Mouse (Mus musculus): ENCODE results near the gene Tnpo2. TPM values are rescaled to one million over a fixed set of nuclear protein-coding genes. Genes with fewer than 3 reads are reported as not detected.

Tnpo2 gene
- polyA plus RNA-seq, 1 experiment from 2014 or later: 17.9 TPM

DNA sequence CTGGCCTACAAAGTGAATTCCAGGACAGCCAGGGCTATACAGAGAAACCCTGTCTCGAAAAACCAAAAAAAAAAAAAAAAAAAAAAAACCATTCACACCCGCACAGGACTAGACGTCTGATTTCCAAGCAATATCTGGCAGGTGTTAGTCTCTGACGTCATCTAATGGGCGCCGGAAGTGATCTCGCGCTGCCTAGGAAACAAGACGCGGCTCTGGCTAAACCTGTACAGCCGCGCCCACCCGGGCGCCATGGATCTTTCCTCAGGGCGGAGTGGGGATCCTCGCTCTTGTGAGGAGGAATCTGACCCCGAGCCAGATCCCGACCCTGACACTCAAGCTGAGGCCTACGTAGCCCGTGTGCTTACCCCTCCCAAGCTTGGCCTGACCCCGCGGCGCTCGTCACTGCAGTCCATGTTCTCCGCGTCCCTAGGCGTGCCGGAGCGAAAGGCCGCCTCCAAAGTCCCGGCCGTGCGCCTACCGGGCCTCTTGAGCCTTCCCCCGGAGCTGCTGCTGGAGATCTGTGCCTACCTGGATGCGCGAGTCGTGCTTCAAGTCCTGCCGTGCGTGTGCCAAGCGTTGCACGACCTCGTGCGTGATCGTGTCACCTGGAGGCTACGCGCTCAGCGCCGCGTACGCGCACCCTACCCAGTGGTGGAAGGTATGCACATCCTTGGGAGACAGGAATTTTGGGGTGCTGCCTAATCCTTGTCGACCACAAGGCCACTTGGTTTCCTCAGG, 23.3 kb downstream of the Tnpo2 start, which contains the start of gene Fbxw9:
TSS of gene Fbxw9 (plus strand) at position 177 of the 738 bp plus-strand sequence.
- Histone ChIP-seq H3K4me1 (ENCODE audit: insufficient read depth) (no peaks in the 10 kb centered on the region; the same call in 1 of the 2 replicates), H3K9me3 (ENCODE audit: low read depth, low read length) (no peaks in the 10 kb centered on the region), H3K36me3 (ENCODE audit: insufficient read depth) (peaks cover 27% of the 10 kb centered on the region), H3K9ac (peak within 1 kb of the TSS; percentile 68), H3K27me3 (ENCODE audit: insufficient read depth, low read length) (no peaks in the 10 kb centered on the region), H3K4me2 (peak within 1 kb of the TSS; percentile 96), H3K27ac (ENCODE audit: low read depth) (no peak within 1 kb of the TSS), H3K4me3 (ENCODE audit: low read depth, low read length) (peak within 1 kb of the TSS; percentile 77)
- WGBS: under 1% methylated on average over 52 of the region's 53 CpGs
- DNase-seq (peak; percentile 97), ATAC-seq (ENCODE audit: insufficient read depth) (peak; percentile 92)
- no peak for TF ChIP-seq CTCF (IDR thresholded peaks at IDR 0.05; ENCODE audit: low read depth)

DNA sequence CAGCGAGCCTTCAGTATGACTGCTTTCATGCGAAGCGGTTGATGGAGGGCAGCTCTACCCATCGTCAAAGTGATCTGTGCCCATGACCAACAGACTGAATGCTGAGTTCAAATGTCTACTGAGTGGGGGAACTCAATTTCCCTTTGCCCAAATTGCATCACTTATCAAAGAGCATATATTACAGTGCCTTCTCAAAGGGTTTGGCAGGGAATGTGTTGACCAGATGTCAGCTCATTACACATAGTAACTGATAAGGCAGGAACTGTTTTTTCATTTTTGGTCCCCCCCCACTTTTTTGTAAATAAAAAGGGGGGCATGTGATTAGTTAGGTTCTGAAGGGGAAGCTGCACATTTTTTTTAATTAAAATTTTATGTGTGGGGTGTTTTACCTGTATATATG, 25.9 kb downstream of the Tnpo2 start:
- no peaks in the 10 kb centered on the region; the same call in 1 of the 2 replicates for H3K4me1 ChIP-seq (ENCODE audit: insufficient read depth)
- no peak overlapping the region for H3K4me2 ChIP-seq
- no peak overlapping the region for H3K9ac ChIP-seq
- peaks cover 8% of the 10 kb centered on the region; the same call in 1 of the 2 replicates for H3K36me3 ChIP-seq (ENCODE audit: insufficient read depth)
- WGBS: 93% methylated on average over 4 of the region's 4 CpGs
- no peak for TF ChIP-seq CTCF (IDR thresholded peaks at IDR 0.05; ENCODE audit: low read depth)
- no peak for DNase-seq
- no peak overlapping the region for H3K27ac ChIP-seq (ENCODE audit: low read depth)
- H3K9me3 ChIP-seq (ENCODE audit: low read depth, low read length): no peaks in the 10 kb centered on the region
- ATAC-seq (ENCODE audit: insufficient read depth): no peak
- no peak overlapping the region for H3K4me3 ChIP-seq (ENCODE audit: low read depth, low read length)
- no peaks in the 10 kb centered on the region for H3K27me3 ChIP-seq (ENCODE audit: insufficient read depth, low read length)

DNA sequence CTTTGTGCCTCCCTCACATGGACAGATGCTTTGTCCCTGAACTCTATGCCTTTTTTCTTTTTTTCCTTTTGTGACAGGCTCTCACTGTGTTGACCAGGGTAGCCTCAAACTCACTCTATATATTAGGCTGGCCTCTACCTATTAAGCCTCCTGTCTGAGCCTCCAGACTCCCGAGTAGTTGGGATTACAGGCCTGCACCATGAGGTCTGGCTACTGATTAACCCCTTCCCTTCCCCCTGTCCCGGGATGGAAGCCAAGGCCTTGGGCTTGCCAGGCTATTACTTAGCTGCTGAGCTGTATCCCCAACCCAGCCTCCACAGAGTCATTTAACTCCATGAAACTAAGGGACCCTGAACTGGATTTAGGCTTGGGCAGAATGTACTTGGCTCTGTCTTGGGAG, 28.5 kb downstream of the Tnpo2 start:
- H3K27me3 ChIP-seq (ENCODE audit: insufficient read depth, low read length): no peaks in the 10 kb centered on the region
- H3K4me1 ChIP-seq (ENCODE audit: insufficient read depth): no peaks in the 10 kb centered on the region; the same call in 1 of the 2 replicates
- H3K27ac ChIP-seq (ENCODE audit: low read depth): no peak overlapping the region
- WGBS: 20% methylated on average over 2 of the region's 2 CpGs
- no peak overlapping the region for H3K4me2 ChIP-seq
- no peak overlapping the region for H3K9ac ChIP-seq
- no peaks in the 10 kb centered on the region for H3K9me3 ChIP-seq (ENCODE audit: low read depth, low read length)
- H3K36me3 ChIP-seq (ENCODE audit: insufficient read depth): peaks cover 3% of the 10 kb centered on the region; the same call in 1 of the 2 replicates
- DNase-seq: no peak
- ATAC-seq (ENCODE audit: insufficient read depth): no peak
- no peak for TF ChIP-seq CTCF (IDR thresholded peaks at IDR 0.05; ENCODE audit: low read depth)
- H3K4me3 ChIP-seq (ENCODE audit: low read depth, low read length): no peak overlapping the region

DNA sequence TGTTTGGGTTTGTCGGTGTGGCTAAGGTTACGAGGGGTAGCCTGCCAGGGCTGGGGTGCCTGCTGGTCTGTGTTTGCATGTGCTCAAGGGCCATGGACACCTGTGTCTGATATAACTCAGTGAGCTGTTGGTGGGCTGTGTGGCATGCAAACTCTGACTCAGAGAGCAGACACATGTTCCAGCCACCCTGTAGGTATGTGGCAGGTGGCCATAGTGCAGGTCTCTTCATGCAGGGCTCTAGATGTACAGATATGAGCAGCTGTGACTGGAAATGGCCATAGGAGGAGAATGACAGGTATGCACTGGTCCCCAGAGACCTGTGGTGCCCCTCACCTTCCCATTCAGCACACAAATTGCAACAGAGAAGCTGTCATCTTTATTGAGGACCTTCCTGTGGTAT, 30.4 kb downstream of the Tnpo2 start:
- H3K4me2 ChIP-seq: no peak overlapping the region
- no peak for TF ChIP-seq CTCF (IDR thresholded peaks at IDR 0.05; ENCODE audit: low read depth)
- no peak overlapping the region for H3K27ac ChIP-seq (ENCODE audit: low read depth)
- 100% methylated on average over 2 of the region's 2 CpGs for WGBS
- no peak overlapping the region for H3K9ac ChIP-seq
- H3K9me3 ChIP-seq (ENCODE audit: low read depth, low read length): no peaks in the 10 kb centered on the region
- H3K4me1 ChIP-seq (ENCODE audit: insufficient read depth): peaks cover under 1% of the 10 kb centered on the region; the same call in 1 of the 2 replicates
- no peak overlapping the region for H3K4me3 ChIP-seq (ENCODE audit: low read depth, low read length)
- H3K36me3 ChIP-seq (ENCODE audit: insufficient read depth): peaks cover 3% of the 10 kb centered on the region; the same call in 1 of the 2 replicates
- DNase-seq: no peak
- no peaks in the 10 kb centered on the region for H3K27me3 ChIP-seq (ENCODE audit: insufficient read depth, low read length)
- no peak for ATAC-seq (ENCODE audit: insufficient read depth)

DNA sequence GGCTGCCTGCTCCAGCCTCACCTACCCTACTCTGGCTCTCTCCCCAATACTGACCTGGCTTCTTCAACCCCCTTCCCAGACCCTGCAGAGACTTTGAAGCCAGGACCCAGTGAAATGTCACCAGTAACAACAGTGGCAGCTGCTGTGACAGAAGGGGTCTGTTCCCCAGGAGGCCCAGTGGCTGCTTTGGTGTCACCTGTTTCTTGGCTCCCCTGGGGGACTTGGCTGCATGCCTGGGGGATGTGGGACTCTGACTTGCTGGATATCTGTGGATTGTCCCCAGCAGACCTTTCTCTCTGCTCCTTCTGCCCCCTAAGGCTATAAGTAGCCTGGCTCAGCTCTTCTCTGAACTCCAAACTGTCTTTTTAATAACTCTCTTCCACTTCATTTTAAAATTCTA, 31.3 kb downstream of the Tnpo2 start, which contains the start of gene Gm5741:
TSS of gene Gm5741 (minus strand) at position 1 of the 400 bp plus-strand sequence.
- H3K36me3 ChIP-seq (ENCODE audit: insufficient read depth): peaks cover 3% of the 10 kb centered on the region; the same call in 1 of the 2 replicates
- no peak within 1 kb of the TSS for H3K4me2 ChIP-seq
- no peaks in the 10 kb centered on the region for H3K27me3 ChIP-seq (ENCODE audit: insufficient read depth, low read length)
- H3K9ac ChIP-seq: no peak within 1 kb of the TSS
- TF ChIP-seq CTCF (IDR thresholded peaks at IDR 0.05; ENCODE audit: low read depth): no peak
- no peak within 1 kb of the TSS for H3K4me3 ChIP-seq (ENCODE audit: low read depth, low read length)
- no peak for DNase-seq
- no peaks in the 10 kb centered on the region for H3K9me3 ChIP-seq (ENCODE audit: low read depth, low read length)
- ATAC-seq (ENCODE audit: insufficient read depth): no peak
- H3K4me1 ChIP-seq (ENCODE audit: insufficient read depth): peaks cover 6% of the 10 kb centered on the region; the same call in 1 of the 2 replicates
- H3K27ac ChIP-seq (ENCODE audit: low read depth): no peak within 1 kb of the TSS

DNA sequence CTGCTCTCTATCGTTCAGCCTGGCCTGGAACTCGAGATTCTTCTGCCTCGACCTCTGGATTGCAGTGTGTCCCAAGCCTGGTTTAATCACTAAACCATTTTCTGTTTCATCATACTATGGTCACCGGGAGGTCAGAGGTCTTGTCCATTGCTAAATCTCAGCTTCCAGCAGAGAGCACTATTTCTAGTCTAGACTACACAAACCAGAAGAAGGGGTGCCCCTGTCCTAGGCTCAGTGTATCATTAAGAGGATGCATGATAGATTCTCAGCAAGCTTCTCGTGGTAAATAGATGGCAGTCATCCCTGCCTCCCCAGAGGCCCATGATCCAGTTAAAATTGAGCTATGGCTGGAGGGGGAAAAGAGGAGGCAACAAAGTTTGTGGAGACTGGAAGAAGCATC, 34.3 kb downstream of the Tnpo2 start:
- peak; percentile 19 for DNase-seq

DNA sequence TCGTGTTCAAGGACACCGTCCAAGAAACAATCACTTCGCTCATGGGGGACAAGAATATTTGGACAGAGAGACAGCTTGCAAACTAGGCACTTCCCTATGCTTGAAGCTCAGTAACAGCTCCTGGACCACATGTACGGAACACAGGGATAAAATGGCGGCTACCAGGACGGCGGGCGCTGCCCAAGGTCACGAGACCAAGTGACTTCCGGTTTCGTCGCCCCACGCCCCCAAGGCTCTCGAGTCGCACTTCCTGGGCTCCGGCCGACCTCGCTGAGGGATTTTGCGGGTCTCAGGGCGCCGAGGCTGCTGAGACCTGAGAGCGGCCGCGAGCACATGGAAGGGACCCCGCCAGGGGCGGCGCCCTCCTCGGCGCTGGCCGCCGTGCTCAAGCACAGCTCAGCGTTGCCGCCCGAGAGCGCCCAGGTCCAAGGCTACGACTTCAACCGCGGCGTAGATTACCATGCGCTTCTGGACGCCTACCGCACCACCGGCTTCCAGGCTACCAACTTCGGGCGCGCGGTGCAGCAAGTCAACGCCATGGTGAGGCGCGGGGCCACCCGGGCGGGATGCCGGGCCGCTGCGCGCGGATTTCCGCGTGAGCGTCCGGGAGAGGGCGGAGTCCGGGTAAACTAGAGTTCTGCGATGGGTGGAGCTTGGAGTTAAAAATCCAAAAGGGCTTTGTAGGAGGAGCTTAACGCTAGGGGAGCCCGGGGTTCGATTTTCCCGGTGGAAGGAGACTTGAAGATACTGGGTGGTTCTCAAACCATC, 35.0 kb downstream of the Tnpo2 start, which contains the start of gene Dhps:
TSS of gene Dhps (plus strand) at position 244 of the 768 bp plus-strand sequence.
- H3K9me3 ChIP-seq (ENCODE audit: low read depth, low read length): no peaks in the 10 kb centered on the region
- TF ChIP-seq CTCF (IDR thresholded peaks at IDR 0.05; ENCODE audit: low read depth): no peak
- DNase-seq (peak; percentile 97), ATAC-seq (ENCODE audit: insufficient read depth) (peak; percentile 89)
- peaks cover 34% of the 10 kb centered on the region for H3K36me3 ChIP-seq (ENCODE audit: insufficient read depth)
- peak within 1 kb of the TSS; percentile 71 for H3K4me3 ChIP-seq (ENCODE audit: low read depth, low read length)
- H3K27ac ChIP-seq (ENCODE audit: low read depth): peak within 1 kb of the TSS; percentile 95
- no peaks in the 10 kb centered on the region for H3K27me3 ChIP-seq (ENCODE audit: insufficient read depth, low read length)
- peak within 1 kb of the TSS; percentile 81 for H3K4me2 ChIP-seq
- H3K9ac ChIP-seq: peak within 1 kb of the TSS; percentile 74
- peaks cover 6% of the 10 kb centered on the region; the same call in 1 of the 2 replicates for H3K4me1 ChIP-seq (ENCODE audit: insufficient read depth)
- WGBS: under 1% methylated on average over 68 of the region's 68 CpGs

More for the DNA sequence above, 34.3 kb downstream of the Tnpo2 start:
- WGBS: 77% methylated on average over 5 of the region's 5 CpGs
- Histone ChIP-seq H3K36me3 (ENCODE audit: insufficient read depth) (peaks cover 30% of the 10 kb centered on the region), H3K9ac (no peak overlapping the region), H3K4me3 (ENCODE audit: low read depth, low read length) (peak overlapping the region; percentile 71), H3K4me1 (ENCODE audit: insufficient read depth) (peaks cover 6% of the 10 kb centered on the region; the same call in 1 of the 2 replicates), H3K9me3 (ENCODE audit: low read depth, low read length) (no peaks in the 10 kb centered on the region), H3K27ac (ENCODE audit: low read depth) (peak overlapping the region; percentile 95), H3K27me3 (ENCODE audit: insufficient read depth, low read length) (no peaks in the 10 kb centered on the region), H3K4me2 (peak overlapping the region; percentile 81)
- TF ChIP-seq CTCF (IDR thresholded peaks at IDR 0.05; ENCODE audit: low read depth): no peak
- ATAC-seq (ENCODE audit: insufficient read depth): no peak

All from lung, embryonic 14.5 days (tissue).